In the genomic region with DNA sequence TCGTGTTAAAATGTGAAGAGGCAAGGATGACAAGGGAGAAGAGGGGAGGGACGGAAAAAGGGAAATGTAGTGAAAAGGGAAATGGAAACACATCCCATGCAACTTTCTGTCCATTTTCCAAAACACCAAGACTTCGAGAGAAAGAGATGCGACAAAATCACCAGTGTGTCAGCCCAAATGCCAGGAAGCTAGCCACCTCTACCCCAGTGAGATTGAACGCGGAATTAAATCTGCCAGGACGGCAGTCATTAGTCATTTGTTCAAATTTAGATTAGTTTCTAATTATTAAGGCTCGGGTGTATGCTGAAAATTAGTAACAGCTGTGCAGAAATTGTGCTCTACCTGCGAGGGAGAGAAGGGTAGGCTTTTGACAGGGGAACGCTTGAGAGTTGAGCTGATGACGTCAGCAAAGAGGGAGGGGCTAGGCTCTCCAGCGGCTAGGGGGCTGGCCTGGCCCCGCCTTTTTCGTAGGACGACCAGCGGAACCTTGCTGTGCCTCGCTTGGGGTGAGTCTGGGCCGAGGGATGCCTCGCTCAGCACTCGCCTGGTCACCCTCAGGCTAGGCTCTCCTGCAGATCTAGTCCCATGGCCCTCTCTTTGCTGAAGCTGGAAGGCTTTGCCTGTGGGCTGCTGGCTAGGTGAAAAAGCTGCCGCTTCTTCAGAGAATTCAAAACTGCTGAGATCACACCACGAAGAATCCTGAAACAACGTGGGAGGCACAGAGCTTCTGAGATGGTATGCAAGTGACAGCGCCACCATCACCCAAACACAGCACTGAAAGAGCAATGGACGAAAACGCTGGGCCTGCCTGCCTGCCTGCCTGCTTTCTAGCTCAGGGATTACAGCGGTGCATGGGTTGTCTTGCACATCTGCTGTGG, we compare ENCODE assay signal across 8 mouse cellular contexts. TPM values are rescaled to one million over a fixed set of nuclear protein-coding genes. Genes with fewer than 3 reads are reported as not detected.
A peak's percentile ranks its signal among the peaks of the same experiment; 100 is the strongest.
DNase-seq lines count a peak whose midpoint lies in the region; ATAC-seq and TF ChIP-seq lines count a peak whose summit lies in the region.

No protein-coding gene starts in this region.

- no peaks in the 10 kb centered on the region for H3K9me3 ChIP-seq in hindbrain, postnatal 0 days (ENCODE audit: low read length)

- H3K4me2 ChIP-seq in hindbrain, postnatal 0 days (ENCODE audit: low read depth, low read length), result peak overlapping the region; percentile 57

- H3K27me3 ChIP-seq in hindbrain, postnatal 0 days (ENCODE audit: insufficient read depth, low read length), result no peaks in the 10 kb centered on the region

- no peaks in the 10 kb centered on the region for H3K4me1 ChIP-seq in hindbrain, postnatal 0 days (ENCODE audit: insufficient read depth, low read length)

- peak; percentile 61 for TF ChIP-seq CTCF in hindbrain, postnatal 0 days (IDR thresholded peaks at IDR 0.05; ENCODE audit: low read depth)

- no peaks in the 10 kb centered on the region; the same call in 1 of the 2 replicates for H3K36me3 ChIP-seq in hindbrain, postnatal 0 days (ENCODE audit: insufficient read depth, low read length)

- DNase-seq in adrenal gland, adult 8-10 months, result peak; percentile 28
- DNase-seq in frontal cortex, postnatal 25 days (ENCODE audit: low spot score in 2 of 2), result peak; percentile 51 to 52
- peak; percentile 87 for DNase-seq in hindbrain, postnatal 0 days (ENCODE audit: low spot score)
- peak; percentile 58 to 68 for DNase-seq in left cerebral cortex, adult 8-10 months (ENCODE audit: low spot score in 2 of 2)
- peak; percentile 46 for DNase-seq in lung, postnatal 25 days (ENCODE audit: low spot score)
- DNase-seq in right cerebral cortex, adult 2 months (ENCODE audit: low spot score in 2 of 2), result peak; percentile 77 to 81

- peak overlapping the region; percentile 63 for H3K27ac ChIP-seq in hindbrain, postnatal 0 days

- peak; percentile 46; the same call in 1 of the 2 replicates for ATAC-seq in common myeloid progenitor, adult 5-6 weeks (replicated peaks; ENCODE audit: low read depth, poor library complexity, severe bottlenecking)
- peak; percentile 97 for ATAC-seq in hindbrain, postnatal 0 days
- ATAC-seq in activated CD4-positive, CD25-positive, alpha-beta regulatory T cell, adult 4 months, result no peak

- 21% methylated on average over 27 of the region's 27 CpGs for WGBS in hindbrain, postnatal 0 days

- peak overlapping the region; percentile 42 for H3K9ac ChIP-seq in hindbrain, postnatal 0 days (replicated peaks; ENCODE audit: low read length)

- H3K4me3 ChIP-seq in hindbrain, postnatal 0 days (ENCODE audit: low read length), result peak overlapping the region; percentile 43

RNA-seq across cellular contexts. Expression of a gene that starts 15.9 kb away (rescaled TPM):
- not detected for total RNA-seq in adrenal gland, adult 8-10 months (2022)
- 415 and 490 TPM in 2 replicates for total RNA-seq in common myeloid progenitor, adult 5-6 weeks (2017)
- total RNA-seq in hindbrain, postnatal 0 days (2014; rRNA removed), result 3.3 and 4.0 TPM in 2 replicates
- polyA plus RNA-seq in hindbrain, postnatal 0 days (2015; fragmentation: Nextera tagmentation; extraction: Ambion mirVana), result 2.0 and 2.2 TPM in 2 replicates
- under 1 TPM; 0.22 to 0.50 (median 0.31) TPM for total RNA-seq in left cerebral cortex, adult 8-10 months (2022)
- 10 to 100 TPM in 1 of 2 experiments, 1 to 10 TPM in 1; 8.7 to 12.6 TPM for polyA plus RNA-seq in activated CD4-positive, CD25-positive, alpha-beta regulatory T cell, adult 4 months (2017; shearing (Covaris generic))

Comparison
In these comparisons a context has a peak if more than half of its experiments do, and no peak if none do; other contexts are left out.
1. DNase-seq: peak in every context shown above with its lines; median percentile 87 in hindbrain, postnatal 0 days; 79 in right cerebral cortex, adult 2 months; 63 in left cerebral cortex, adult 8-10 months; 52 in frontal cortex, postnatal 25 days; 46 in lung, postnatal 25 days; 28 in adrenal gland, adult 8-10 months.
2. RNA of a gene that starts 15.9 kb away (total RNA-seq): 415 to 490 TPM in common myeloid progenitor, adult 5-6 weeks; 3.3 to 4.0 TPM in hindbrain, postnatal 0 days, 0.22 to 0.50 TPM in left cerebral cortex, adult 8-10 months and not detected in adrenal gland, adult 8-10 months; every median in the first group is over 10 times any median in the second.